Mouse (Mus musculus): ENCODE data around the gene Adrm1. TPM values are rescaled to one million over a fixed set of nuclear protein-coding genes. Genes with fewer than 3 reads are reported as not detected.

Gene Adrm1
- total RNA-seq, 1 experiment: 196 TPM

DNA sequence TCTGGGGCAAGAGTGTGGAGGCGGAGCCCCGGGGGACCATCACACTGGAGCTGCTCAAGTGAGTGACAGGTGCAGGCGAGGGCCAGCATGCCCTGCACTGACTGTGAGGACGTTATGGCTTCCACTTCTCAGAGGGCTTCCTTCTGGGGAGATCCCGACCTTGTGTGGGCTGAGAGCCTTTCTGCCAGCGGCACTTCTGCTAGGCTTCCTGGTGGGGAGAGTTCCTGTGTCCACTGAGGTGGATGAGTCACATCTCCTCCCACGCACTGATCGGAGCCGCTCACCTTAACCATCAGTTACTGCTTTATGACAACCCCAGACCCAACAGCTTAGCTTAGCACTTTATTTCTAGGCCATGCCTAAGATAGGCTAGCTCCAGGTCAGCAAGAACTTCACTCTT lies 22.7 kb upstream of the Adrm1 start:
- no peak overlapping the region for H3K27ac ChIP-seq (ENCODE audit: insufficient read depth, low read depth, low read length, poor library complexity, severe bottlenecking)
- no peak for DNase-seq (ENCODE audit: low read depth, low spot score)
- H3K9ac ChIP-seq (ENCODE audit: insufficient read depth, low read depth, low read length, poor library complexity, severe bottlenecking): no peak overlapping the region
- in situ Hi-C loops (cut with MboI; ENCODE audit: low sequenced_read_pairs in 2 of 2, unreplicated experiment in 2 of 2): no loop called here
- peaks cover 20% of the 10 kb centered on the region for H3K36me3 ChIP-seq (ENCODE audit: control insufficient read depth, insufficient read depth, low read length, poor library complexity, severe bottlenecking)
- H3K9me3 ChIP-seq (ENCODE audit: control insufficient read depth, insufficient read depth, low read depth, low read length): no peaks in the 10 kb centered on the region
- H3K4me1 ChIP-seq (ENCODE audit: control insufficient read depth in 2 of 2, insufficient read depth in 2 of 2, low read length in 2 of 2, poor library complexity in 1 of 2): no peaks in the 10 kb centered on the region
- H3K4me3 ChIP-seq (ENCODE audit: insufficient read depth in 1 of 2, low read depth in 1 of 2, low read length in 2 of 2, poor library complexity in 1 of 2, severe bottlenecking in 1 of 2): no peak overlapping the region
- TF ChIP-seq MAFK (IDR thresholded peaks at IDR 0.05; ENCODE audit: insufficient read depth, low read depth, low read length) (no peak), ZC3H11A (IDR thresholded peaks at IDR 0.05; ENCODE audit: borderline replicate concordance, low read depth, low read length) (no peak), ZNF384 (IDR thresholded peaks at IDR 0.05; ENCODE audit: low read depth, low read length) (no peak), CHD2 (IDR thresholded peaks at IDR 0.05; ENCODE audit: low read depth, low read length) (no peak), HCFC1 (IDR thresholded peaks at IDR 0.05; ENCODE audit: borderline replicate concordance, insufficient read depth, low read length) (no peak)

DNA sequence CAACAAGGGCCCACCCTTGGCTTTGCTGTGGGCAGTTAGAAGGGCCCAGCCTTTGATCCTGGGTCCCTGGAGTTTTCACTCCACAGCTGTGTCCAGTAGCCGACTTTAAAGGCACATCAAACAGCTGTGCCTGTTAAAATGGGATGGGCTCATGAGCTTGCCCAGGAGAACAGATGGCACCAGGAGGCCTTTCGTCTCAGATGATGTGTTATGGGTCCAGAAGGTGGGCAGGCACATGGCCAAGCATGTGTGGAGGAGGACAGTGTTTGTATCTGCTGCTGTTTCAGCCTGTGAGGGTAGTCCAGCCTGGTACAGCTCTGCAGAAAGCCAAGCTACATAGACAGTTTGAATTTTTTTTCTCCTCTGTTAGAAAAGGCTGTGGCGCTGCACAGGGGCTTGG lies 16.5 kb upstream of the Adrm1 start:
- Histone ChIP-seq H3K9ac (ENCODE audit: insufficient read depth, low read depth, low read length, poor library complexity, severe bottlenecking) (no peak overlapping the region), H3K27ac (ENCODE audit: insufficient read depth, low read depth, low read length, poor library complexity, severe bottlenecking) (no peak overlapping the region), H3K4me3 (ENCODE audit: insufficient read depth in 1 of 2, low read depth in 1 of 2, low read length in 2 of 2, poor library complexity in 1 of 2, severe bottlenecking in 1 of 2) (no peak overlapping the region), H3K4me1 (ENCODE audit: control insufficient read depth in 2 of 2, insufficient read depth in 2 of 2, low read length in 2 of 2, poor library complexity in 1 of 2) (no peaks in the 10 kb centered on the region), H3K36me3 (ENCODE audit: control insufficient read depth, insufficient read depth, low read length, poor library complexity, severe bottlenecking) (peaks cover 23% of the 10 kb centered on the region; the same call in 1 of the 2 replicates), H3K9me3 (ENCODE audit: control insufficient read depth, insufficient read depth, low read depth, low read length) (no peaks in the 10 kb centered on the region)
- no peak for DNase-seq (ENCODE audit: low read depth, low spot score)
- in situ Hi-C loops (cut with MboI; ENCODE audit: low sequenced_read_pairs in 2 of 2, unreplicated experiment in 2 of 2): no loop called here
- TF ChIP-seq ZNF384 (IDR thresholded peaks at IDR 0.05; ENCODE audit: low read depth, low read length) (no peak), HCFC1 (IDR thresholded peaks at IDR 0.05; ENCODE audit: borderline replicate concordance, insufficient read depth, low read length) (no peak), CHD2 (IDR thresholded peaks at IDR 0.05; ENCODE audit: low read depth, low read length) (no peak), ZC3H11A (IDR thresholded peaks at IDR 0.05; ENCODE audit: borderline replicate concordance, low read depth, low read length) (no peak), MAFK (IDR thresholded peaks at IDR 0.05; ENCODE audit: insufficient read depth, low read depth, low read length) (no peak)

DNA sequence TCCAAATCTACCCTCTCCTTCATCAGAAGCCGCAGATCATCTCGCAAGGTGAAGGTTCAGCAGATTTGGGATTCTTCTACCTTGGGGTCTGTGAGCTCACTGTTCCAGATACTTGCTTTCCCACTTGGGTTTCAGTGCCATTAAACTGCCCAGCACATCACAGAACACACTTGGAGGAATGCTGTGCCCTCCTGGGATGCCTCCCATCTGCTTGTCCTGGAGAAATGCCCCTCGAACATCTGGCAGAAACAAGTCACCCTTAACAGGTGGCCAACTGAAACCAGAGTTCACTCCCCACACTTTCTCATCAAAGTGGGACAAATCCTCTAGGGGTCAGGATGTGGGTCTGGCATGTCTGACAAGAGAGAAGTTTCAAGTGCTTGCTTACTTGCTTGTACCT lies 12.7 kb upstream of the Adrm1 start:
- H3K4me1 ChIP-seq (ENCODE audit: control insufficient read depth in 2 of 2, insufficient read depth in 2 of 2, low read length in 2 of 2, poor library complexity in 1 of 2): no peaks in the 10 kb centered on the region
- no peak overlapping the region for H3K4me3 ChIP-seq (ENCODE audit: insufficient read depth in 1 of 2, low read depth in 1 of 2, low read length in 2 of 2, poor library complexity in 1 of 2, severe bottlenecking in 1 of 2)
- in situ Hi-C loops (cut with MboI; ENCODE audit: low sequenced_read_pairs in 2 of 2, unreplicated experiment in 2 of 2): no loop called here
- TF ChIP-seq HCFC1 (IDR thresholded peaks at IDR 0.05; ENCODE audit: borderline replicate concordance, insufficient read depth, low read length) (no peak), ZNF384 (IDR thresholded peaks at IDR 0.05; ENCODE audit: low read depth, low read length) (no peak), ZC3H11A (IDR thresholded peaks at IDR 0.05; ENCODE audit: borderline replicate concordance, low read depth, low read length) (no peak), CHD2 (IDR thresholded peaks at IDR 0.05; ENCODE audit: low read depth, low read length) (no peak), MAFK (IDR thresholded peaks at IDR 0.05; ENCODE audit: insufficient read depth, low read depth, low read length) (no peak)
- H3K27ac ChIP-seq (ENCODE audit: insufficient read depth, low read depth, low read length, poor library complexity, severe bottlenecking): no peak overlapping the region
- DNase-seq (ENCODE audit: low read depth, low spot score): no peak
- H3K9me3 ChIP-seq (ENCODE audit: control insufficient read depth, insufficient read depth, low read depth, low read length): no peaks in the 10 kb centered on the region
- H3K9ac ChIP-seq (ENCODE audit: insufficient read depth, low read depth, low read length, poor library complexity, severe bottlenecking): no peak overlapping the region
- peaks cover 25% of the 10 kb centered on the region; the same call in 1 of the 2 replicates for H3K36me3 ChIP-seq (ENCODE audit: control insufficient read depth, insufficient read depth, low read length, poor library complexity, severe bottlenecking)

DNA sequence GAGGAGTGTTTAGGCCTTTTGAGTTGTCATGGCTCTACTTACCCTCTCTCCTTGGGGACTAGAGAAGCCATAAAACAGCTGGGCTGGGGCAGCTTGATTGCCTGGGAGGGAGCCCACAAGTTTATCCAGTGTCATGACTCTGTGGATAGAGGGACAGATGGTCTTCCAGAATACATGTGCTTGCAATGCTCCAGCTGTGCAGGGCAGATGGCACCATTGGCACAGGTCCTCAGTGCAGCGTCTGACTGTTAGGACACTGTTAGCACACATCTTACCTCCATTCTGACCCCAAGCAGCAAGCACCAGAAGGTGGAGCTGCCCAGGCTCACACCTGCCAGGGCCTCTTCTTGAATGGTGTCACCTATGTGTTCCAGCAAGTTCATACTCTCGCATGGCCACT lies 5.4 kb upstream of the Adrm1 start:
- DNase-seq (ENCODE audit: low read depth, low spot score): no peak
- in situ Hi-C loops (cut with MboI; ENCODE audit: low sequenced_read_pairs in 2 of 2, unreplicated experiment in 2 of 2): no loop called here

More for the DNA sequence above, 5.4 kb upstream of the Adrm1 start:
- Histone ChIP-seq H3K27ac (ENCODE audit: insufficient read depth, low read depth, low read length, poor library complexity, severe bottlenecking) (no peak overlapping the region), H3K9me3 (ENCODE audit: control insufficient read depth, insufficient read depth, low read depth, low read length) (no peaks in the 10 kb centered on the region), H3K9ac (ENCODE audit: insufficient read depth, low read depth, low read length, poor library complexity, severe bottlenecking) (no peak overlapping the region), H3K4me1 (ENCODE audit: control insufficient read depth in 2 of 2, insufficient read depth in 2 of 2, low read length in 2 of 2, poor library complexity in 1 of 2) (peaks cover 0 to 2% of the 10 kb centered on the region in 2 experiments; a peak in 1 of 4 replicates), H3K36me3 (ENCODE audit: control insufficient read depth, insufficient read depth, low read length, poor library complexity, severe bottlenecking) (peaks cover 5% of the 10 kb centered on the region; the same call in 1 of the 2 replicates), H3K4me3 (ENCODE audit: insufficient read depth in 1 of 2, low read depth in 1 of 2, low read length in 2 of 2, poor library complexity in 1 of 2, severe bottlenecking in 1 of 2) (no peak overlapping the region)
- TF ChIP-seq CHD2 (IDR thresholded peaks at IDR 0.05; ENCODE audit: low read depth, low read length) (no peak), MAFK (IDR thresholded peaks at IDR 0.05; ENCODE audit: insufficient read depth, low read depth, low read length) (no peak), ZNF384 (IDR thresholded peaks at IDR 0.05; ENCODE audit: low read depth, low read length) (no peak), HCFC1 (IDR thresholded peaks at IDR 0.05; ENCODE audit: borderline replicate concordance, insufficient read depth, low read length) (no peak), ZC3H11A (IDR thresholded peaks at IDR 0.05; ENCODE audit: borderline replicate concordance, low read depth, low read length) (no peak)
